Mouse (Mus musculus): ENCODE measurements around the gene Utrn. TPM values are rescaled to one million over a fixed set of nuclear protein-coding genes. Genes with fewer than 3 reads are reported as not detected.

The Utrn gene
- polyA plus RNA-seq, 1 experiment: 14.9 TPM

DNA sequence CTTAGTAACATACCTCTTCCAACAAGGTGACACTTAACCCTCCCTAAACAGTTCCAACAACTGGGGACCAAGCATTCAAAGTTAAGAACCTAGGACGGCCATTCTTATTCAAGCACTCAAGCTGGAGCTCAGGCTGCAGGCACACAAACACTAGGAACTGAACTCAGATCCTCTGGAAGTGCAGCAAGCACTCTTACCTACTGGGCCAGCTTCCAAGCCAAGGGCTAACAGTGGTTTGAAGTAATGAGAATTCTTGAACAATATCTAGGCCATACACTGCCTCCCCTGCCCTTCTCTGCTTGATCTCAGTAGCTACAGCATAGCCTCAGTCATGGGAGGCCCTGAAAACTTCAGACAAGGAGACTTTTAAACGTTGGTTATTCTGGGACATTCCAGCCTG is 18.6 kb upstream of the Utrn start:
- no peak overlapping the region for H3K27ac ChIP-seq (ENCODE audit: insufficient read depth, low read length)
- no peak for TF ChIP-seq CTCF (IDR thresholded peaks at IDR 0.05; ENCODE audit: extremely low read depth, insufficient read depth, insufficient read length, insufficient replicate concordance)
- TF ChIP-seq POLR2A (IDR thresholded peaks at IDR 0.05; ENCODE audit: low read depth, low read length): no peak
- WGBS: 69% methylated on average over 2 of the region's 2 CpGs
- peaks cover 3% of the 10 kb centered on the region; the same call in 1 of the 2 replicates for H3K4me1 ChIP-seq (ENCODE audit: control insufficient read depth, insufficient read depth, insufficient read length)
- no peaks in the 10 kb centered on the region for H3K36me3 ChIP-seq (ENCODE audit: control insufficient read depth, insufficient read depth, low read length)
- no peaks in the 10 kb centered on the region for H3K27me3 ChIP-seq (ENCODE audit: control insufficient read depth, insufficient read depth, low read length)
- DNase-seq (ENCODE audit: low read depth in 1 of 2, low spot score in 2 of 2): no peak
- H3K4me3 ChIP-seq (ENCODE audit: extremely low read depth, insufficient read depth, insufficient read length): no peak overlapping the region

- 77% methylated on average over 8 of the region's 8 CpGs for WGBS
These were observed 15.3 kb upstream of the Utrn start for GRCm38 (mm10) chr10:12884308-12884948.

GRCm38 (mm10) chr10:12881911-12882310 is 12.7 kb upstream of the Utrn start:
- Histone ChIP-seq H3K36me3 (ENCODE audit: control insufficient read depth, insufficient read depth, low read length) (no peaks in the 10 kb centered on the region), H3K4me1 (ENCODE audit: control insufficient read depth, insufficient read depth, insufficient read length) (no peaks in the 10 kb centered on the region), H3K4me3 (ENCODE audit: extremely low read depth, insufficient read depth, insufficient read length) (no peak overlapping the region), H3K27me3 (ENCODE audit: control insufficient read depth, insufficient read depth, low read length) (no peaks in the 10 kb centered on the region), H3K27ac (ENCODE audit: insufficient read depth, low read length) (no peak overlapping the region)
- TF ChIP-seq CTCF (IDR thresholded peaks at IDR 0.05; ENCODE audit: extremely low read depth, insufficient read depth, insufficient read length, insufficient replicate concordance) (no peak), POLR2A (IDR thresholded peaks at IDR 0.05; ENCODE audit: low read depth, low read length) (no peak)
- DNase-seq (ENCODE audit: low read depth in 1 of 2, low spot score in 2 of 2): no peak
- 88% methylated on average over 4 of the region's 4 CpGs for WGBS

More at GRCm38 (mm10) chr10:12884308-12884948, 15.3 kb upstream of the Utrn start:
- Histone ChIP-seq H3K4me1 (ENCODE audit: control insufficient read depth, insufficient read depth, insufficient read length) (peaks cover 3% of the 10 kb centered on the region; the same call in 1 of the 2 replicates), H3K4me3 (ENCODE audit: extremely low read depth, insufficient read depth, insufficient read length) (no peak overlapping the region), H3K27me3 (ENCODE audit: control insufficient read depth, insufficient read depth, low read length) (no peaks in the 10 kb centered on the region), H3K27ac (ENCODE audit: insufficient read depth, low read length) (no peak overlapping the region), H3K36me3 (ENCODE audit: control insufficient read depth, insufficient read depth, low read length) (no peaks in the 10 kb centered on the region)
- DNase-seq (ENCODE audit: low read depth in 1 of 2, low spot score in 2 of 2): no peak
- TF ChIP-seq CTCF (IDR thresholded peaks at IDR 0.05; ENCODE audit: extremely low read depth, insufficient read depth, insufficient read length, insufficient replicate concordance) (no peak), POLR2A (IDR thresholded peaks at IDR 0.05; ENCODE audit: low read depth, low read length) (no peak)

- Histone ChIP-seq H3K27ac (ENCODE audit: insufficient read depth, low read length) (no peak overlapping the region), H3K4me1 (ENCODE audit: control insufficient read depth, insufficient read depth, insufficient read length) (peaks cover 3% of the 10 kb centered on the region; the same call in 1 of the 2 replicates), H3K36me3 (ENCODE audit: control insufficient read depth, insufficient read depth, low read length) (no peaks in the 10 kb centered on the region), H3K27me3 (ENCODE audit: control insufficient read depth, insufficient read depth, low read length) (no peaks in the 10 kb centered on the region), H3K4me3 (ENCODE audit: extremely low read depth, insufficient read depth, insufficient read length) (no peak overlapping the region)
- WGBS: 92% methylated on average over 3 of the region's 3 CpGs
- TF ChIP-seq CTCF (IDR thresholded peaks at IDR 0.05; ENCODE audit: extremely low read depth, insufficient read depth, insufficient read length, insufficient replicate concordance) (no peak), POLR2A (IDR thresholded peaks at IDR 0.05; ENCODE audit: low read depth, low read length) (no peak)
- no peak for DNase-seq (ENCODE audit: low read depth in 1 of 2, low spot score in 2 of 2)
These were observed 10.1 kb upstream of the Utrn start for GRCm38 (mm10) chr10:12879313-12879695.

DNA sequence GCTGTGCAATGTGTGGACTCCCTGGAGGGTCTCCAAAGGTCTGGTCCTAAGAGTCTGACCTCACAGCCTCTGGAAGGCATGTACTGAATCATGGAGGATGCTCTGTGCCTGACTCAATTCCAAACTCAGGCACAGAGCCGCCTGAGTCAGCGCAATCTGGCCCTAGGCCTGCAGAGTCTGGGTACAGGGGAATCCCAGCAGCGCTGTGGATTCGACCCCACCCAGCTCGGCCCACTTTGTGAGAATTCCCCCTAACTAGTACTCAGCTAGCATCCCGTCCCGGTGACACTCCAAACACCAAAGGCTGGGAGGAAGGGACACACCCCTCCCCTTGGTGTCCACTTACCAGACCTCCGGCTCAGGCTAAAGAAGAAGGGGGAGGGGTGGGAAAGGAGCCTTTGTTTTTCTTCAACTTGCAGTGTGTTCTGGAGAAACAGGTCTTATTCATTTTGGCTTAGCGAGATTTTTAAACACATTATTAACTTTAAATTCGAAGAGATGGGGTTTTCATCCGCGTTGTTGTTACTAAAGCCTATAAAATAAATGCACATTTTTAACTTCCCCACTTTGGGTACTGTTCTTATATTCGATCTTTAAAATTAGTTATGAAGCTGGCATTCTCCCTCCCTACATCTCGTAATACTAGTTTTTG is 9.6 kb upstream of the Utrn start:
- Histone ChIP-seq H3K27me3 (ENCODE audit: control insufficient read depth, insufficient read depth, low read length) (no peaks in the 10 kb centered on the region), H3K4me1 (ENCODE audit: control insufficient read depth, insufficient read depth, insufficient read length) (peaks cover 3% of the 10 kb centered on the region; the same call in 1 of the 2 replicates), H3K27ac (ENCODE audit: insufficient read depth, low read length) (no peak overlapping the region), H3K4me3 (ENCODE audit: extremely low read depth, insufficient read depth, insufficient read length) (no peak overlapping the region), H3K36me3 (ENCODE audit: control insufficient read depth, insufficient read depth, low read length) (no peaks in the 10 kb centered on the region)
- TF ChIP-seq CTCF (IDR thresholded peaks at IDR 0.05; ENCODE audit: extremely low read depth, insufficient read depth, insufficient read length, insufficient replicate concordance) (no peak), POLR2A (IDR thresholded peaks at IDR 0.05; ENCODE audit: low read depth, low read length) (no peak)
- 78% methylated on average over 14 of the region's 14 CpGs for WGBS
- DNase-seq (ENCODE audit: low read depth in 1 of 2, low spot score in 2 of 2): no peak

GRCm38 (mm10) chr10:12876426-12876825 is 7.3 kb upstream of the Utrn start:
- TF ChIP-seq POLR2A (IDR thresholded peaks at IDR 0.05; ENCODE audit: low read depth, low read length) (no peak), CTCF (IDR thresholded peaks at IDR 0.05; ENCODE audit: extremely low read depth, insufficient read depth, insufficient read length, insufficient replicate concordance) (no peak)
- Histone ChIP-seq H3K4me3 (ENCODE audit: extremely low read depth, insufficient read depth, insufficient read length) (no peak overlapping the region), H3K36me3 (ENCODE audit: control insufficient read depth, insufficient read depth, low read length) (no peaks in the 10 kb centered on the region), H3K4me1 (ENCODE audit: control insufficient read depth, insufficient read depth, insufficient read length) (peaks cover 3% of the 10 kb centered on the region; the same call in 1 of the 2 replicates), H3K27ac (ENCODE audit: insufficient read depth, low read length) (no peak overlapping the region), H3K27me3 (ENCODE audit: control insufficient read depth, insufficient read depth, low read length) (no peaks in the 10 kb centered on the region)
- DNase-seq (ENCODE audit: low read depth in 1 of 2, low spot score in 2 of 2): no peak
- whole genome bisulfite sequencing: 91% methylated on average over 3 of the region's 3 CpGs

DNA sequence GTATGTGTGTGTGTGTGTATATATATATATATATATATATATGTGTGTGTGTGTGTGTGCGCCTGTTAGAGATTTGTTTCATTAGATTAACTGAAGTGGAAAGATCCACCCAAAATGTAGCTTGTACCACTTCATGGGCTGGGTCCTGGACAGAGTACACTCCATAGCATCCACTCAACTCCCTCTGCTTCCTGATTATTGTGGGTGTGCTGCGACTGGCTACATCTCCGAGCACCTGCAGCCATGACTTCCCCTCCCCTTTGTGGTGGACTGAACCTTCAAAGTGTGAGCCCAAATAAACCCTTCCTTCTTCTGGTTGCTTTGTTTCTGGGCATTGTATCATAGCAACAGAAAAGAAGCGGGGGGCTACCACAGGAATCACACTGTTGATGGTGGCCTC is 6.2 kb upstream of the Utrn start:
- H3K36me3 ChIP-seq (ENCODE audit: control insufficient read depth, insufficient read depth, low read length): no peaks in the 10 kb centered on the region
- H3K27me3 ChIP-seq (ENCODE audit: control insufficient read depth, insufficient read depth, low read length): no peaks in the 10 kb centered on the region
- no peak for DNase-seq (ENCODE audit: low read depth in 1 of 2, low spot score in 2 of 2)
- 93% methylated on average over 4 of the region's 4 CpGs for WGBS
- no peak for TF ChIP-seq CTCF (IDR thresholded peaks at IDR 0.05; ENCODE audit: extremely low read depth, insufficient read depth, insufficient read length, insufficient replicate concordance)
- no peak for TF ChIP-seq POLR2A (IDR thresholded peaks at IDR 0.05; ENCODE audit: low read depth, low read length)
- no peak overlapping the region for H3K4me3 ChIP-seq (ENCODE audit: extremely low read depth, insufficient read depth, insufficient read length)
- no peak overlapping the region for H3K27ac ChIP-seq (ENCODE audit: insufficient read depth, low read length)
- H3K4me1 ChIP-seq (ENCODE audit: control insufficient read depth, insufficient read depth, insufficient read length): peaks cover 3% of the 10 kb centered on the region; the same call in 1 of the 2 replicates

Measured in spleen, adult 2 months (tissue).